Mouse (Mus musculus) layer of hippocampus, postnatal 14 days (tissue): ENCODE measurements around the gene Rnd3. TPM values are rescaled to one million over a fixed set of nuclear protein-coding genes. Genes with fewer than 3 reads are reported as not detected.
A peak's percentile ranks its signal among the peaks of the same experiment; 100 is the strongest.

Experiments
- DNase-seq, 2 experiments: peaks; one replicate each; pipeline ENCODE4 v3.0.0; 2021 to 2022; ENCODE audit warnings: low spot score in 2 of 2, mixed read lengths in 1 of 2
- long read RNA-seq, 2 experiments: library from polyadenylated mRNA; stranded (forward); transcript quantifications; one replicate each; pipeline ENCODE4 v2.0.0; 2021
- total RNA-seq, 2 experiments: library from RNA; stranded (reverse); gene quantifications; 2 replicates each; pipeline ENCODE4 v1.2.3; 2021

Gene Rnd3
- 10 to 100 TPM; 15.8 to 16.1 TPM for total RNA-seq
- long read RNA-seq, experiment 1, transcript Rnd3-201 (5 exons, 2,828 nt): major isoform, 24 of 25 reads
- long read RNA-seq, experiment 1, partial matches to known transcripts: 1 of 25 reads
- long read RNA-seq, experiment 1, other reads (novel, unspliced or antisense): 0 of 25 reads
- long read RNA-seq, experiment 2, transcript Rnd3-201 (5 exons, 2,828 nt): major isoform, 23 of 26 reads
- long read RNA-seq, experiment 2, partial matches to known transcripts: 3 of 26 reads
- long read RNA-seq, experiment 2, other reads (novel, unspliced or antisense): 0 of 26 reads

DNA sequence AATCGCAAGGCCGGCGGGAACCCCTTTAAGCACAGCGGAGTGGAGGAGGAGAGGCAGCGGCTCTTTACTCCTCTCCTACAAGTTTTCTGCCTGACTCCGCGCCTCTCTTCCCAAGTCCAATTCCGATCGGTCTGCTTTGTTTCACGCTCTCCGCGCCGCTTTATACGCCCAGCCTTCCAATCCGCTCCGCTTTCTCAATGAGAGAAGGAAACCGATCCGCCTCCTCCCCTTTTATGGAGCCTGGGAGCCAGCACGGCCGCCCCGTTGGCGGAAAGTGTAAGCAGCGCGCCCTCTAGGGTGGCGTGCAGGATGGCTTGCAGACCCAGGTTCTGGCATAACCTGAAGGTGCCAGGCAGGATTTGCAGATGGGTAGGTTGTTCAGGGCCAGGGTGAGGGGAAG is at the start of gene Rnd3:
Rnd3 (minus strand) TSS at position 137 of the 400 bp plus-strand sequence.
- peak; percentile 89 to 95 for DNase-seq

GRCm38 (mm10) chr2:51192319-51192718 is 43.4 kb upstream of the Rnd3 start:
- DNase-seq: no peak

DNA sequence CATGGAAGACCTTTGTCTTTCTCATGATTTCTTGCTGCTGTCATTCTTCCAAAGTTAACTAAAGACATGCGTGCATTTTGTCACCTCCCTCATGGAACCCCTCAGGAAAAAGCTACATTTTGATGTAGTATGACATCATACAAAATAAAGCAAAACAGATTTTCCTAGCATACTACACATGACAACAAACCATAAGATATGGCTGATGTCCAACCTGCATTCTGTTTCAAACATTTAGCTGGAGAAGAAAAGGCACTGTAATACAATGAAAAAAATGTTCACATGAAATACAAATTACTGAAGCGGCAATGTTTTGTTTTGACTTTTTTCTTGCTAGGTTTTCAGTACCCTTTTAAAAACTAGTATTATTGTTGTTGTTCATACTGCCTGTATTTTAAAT is 36.9 kb upstream of the Rnd3 start:
- DNase-seq: no peak

- no peak for DNase-seq
Measured at GRCm38 (mm10) chr2:51182990-51183389, 34.1 kb upstream of the Rnd3 start.

DNA sequence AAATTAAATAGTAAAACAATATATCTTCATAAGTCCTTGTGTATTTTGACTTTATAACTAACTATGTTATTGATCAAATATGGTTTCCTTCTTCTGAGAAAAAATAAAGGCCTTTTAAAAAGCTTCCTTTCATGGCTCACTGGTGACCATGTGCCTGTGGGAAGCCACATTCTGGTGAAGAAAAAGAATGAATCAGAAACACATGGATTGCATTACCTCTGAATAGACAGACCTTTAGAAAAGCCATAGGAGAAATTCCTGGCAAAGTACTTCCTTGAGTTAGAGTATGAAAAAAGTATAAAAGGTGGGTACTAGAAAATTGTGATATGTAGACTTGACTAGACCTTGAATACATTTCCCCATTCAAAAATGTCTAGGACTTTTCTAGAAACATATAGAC is 32.5 kb upstream of the Rnd3 start:
- DNase-seq: no peak

- DNase-seq: no peak
Measured at GRCm38 (mm10) chr2:51179096-51179495, 30.2 kb upstream of the Rnd3 start.

DNA sequence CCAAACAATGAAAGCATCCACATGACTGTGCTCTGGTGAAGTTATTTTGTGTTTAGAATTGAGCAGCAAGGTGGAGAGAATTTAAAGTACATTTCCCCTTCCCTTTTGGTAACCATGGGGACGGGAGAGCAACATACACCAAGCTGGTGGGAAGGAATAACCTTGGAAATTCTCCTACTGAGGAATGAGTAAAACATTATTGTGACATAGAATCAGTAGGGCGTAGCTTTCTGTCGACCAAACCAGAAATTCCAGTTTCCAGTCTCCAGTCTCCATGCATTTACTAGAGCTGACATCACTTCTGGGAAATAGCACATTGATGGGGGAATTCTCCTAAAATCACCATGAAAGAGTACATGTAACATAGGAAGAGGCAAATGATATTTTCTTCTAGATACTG is 28.7 kb upstream of the Rnd3 start:
- no peak for DNase-seq

DNA sequence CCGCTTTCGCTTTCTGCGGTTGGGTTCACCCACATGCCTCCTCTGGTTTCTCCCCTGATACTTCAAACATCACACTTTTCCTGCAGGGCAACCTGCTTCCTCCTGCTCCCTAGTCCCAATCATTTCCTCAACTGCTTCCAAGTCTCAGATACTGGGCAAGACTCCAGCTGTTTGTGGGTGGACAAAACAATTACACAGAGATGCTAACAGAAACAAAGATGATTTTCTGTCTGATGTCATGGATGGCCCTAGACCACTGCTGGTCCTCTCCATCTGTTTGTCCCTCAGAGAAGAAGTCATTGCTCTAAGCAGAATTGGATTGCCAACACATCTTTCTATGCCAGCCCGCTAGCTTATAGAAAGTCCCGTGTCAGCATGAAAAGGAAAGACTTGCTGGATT is 26.4 kb upstream of the Rnd3 start:
- DNase-seq: no peak

- DNase-seq: no peak
Measured at GRCm38 (mm10) chr2:51161110-51161509, 12.2 kb upstream of the Rnd3 start.

GRCm38 (mm10) chr2:51148454-51148853 is 457 bp downstream of the Rnd3 start:
- peak; percentile 10 to 47 for DNase-seq

DNA sequence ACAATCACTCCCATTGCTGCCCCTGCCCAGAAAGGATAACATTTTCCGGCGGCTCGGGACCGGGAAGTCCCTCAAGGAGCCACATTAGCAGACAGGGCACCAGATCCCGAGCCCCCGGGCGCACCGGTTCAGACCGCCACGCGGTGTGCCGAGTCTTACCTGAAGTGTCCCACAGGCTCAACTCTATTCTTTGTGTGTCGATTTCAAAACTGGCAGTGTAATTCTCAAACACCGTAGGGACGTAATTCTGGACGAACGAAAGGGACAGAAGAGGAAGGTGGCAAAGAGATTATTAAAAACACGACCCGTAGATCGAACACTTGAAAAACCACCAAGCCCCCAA is 875 bp downstream of the Rnd3 start:
- no peak for DNase-seq

GRCm38 (mm10) chr2:51147318-51148064 is 1.4 kb downstream of the Rnd3 start:
- DNase-seq: peak; percentile 58 to 71

GRCm38 (mm10) chr2:51146871-51147317 is 2.0 kb downstream of the Rnd3 start:
- DNase-seq: peak; percentile 68 to 69

- peak; percentile 57 to 76 for DNase-seq
Measured at GRCm38 (mm10) chr2:51145838-51146470, 3.0 kb downstream of the Rnd3 start.

DNA sequence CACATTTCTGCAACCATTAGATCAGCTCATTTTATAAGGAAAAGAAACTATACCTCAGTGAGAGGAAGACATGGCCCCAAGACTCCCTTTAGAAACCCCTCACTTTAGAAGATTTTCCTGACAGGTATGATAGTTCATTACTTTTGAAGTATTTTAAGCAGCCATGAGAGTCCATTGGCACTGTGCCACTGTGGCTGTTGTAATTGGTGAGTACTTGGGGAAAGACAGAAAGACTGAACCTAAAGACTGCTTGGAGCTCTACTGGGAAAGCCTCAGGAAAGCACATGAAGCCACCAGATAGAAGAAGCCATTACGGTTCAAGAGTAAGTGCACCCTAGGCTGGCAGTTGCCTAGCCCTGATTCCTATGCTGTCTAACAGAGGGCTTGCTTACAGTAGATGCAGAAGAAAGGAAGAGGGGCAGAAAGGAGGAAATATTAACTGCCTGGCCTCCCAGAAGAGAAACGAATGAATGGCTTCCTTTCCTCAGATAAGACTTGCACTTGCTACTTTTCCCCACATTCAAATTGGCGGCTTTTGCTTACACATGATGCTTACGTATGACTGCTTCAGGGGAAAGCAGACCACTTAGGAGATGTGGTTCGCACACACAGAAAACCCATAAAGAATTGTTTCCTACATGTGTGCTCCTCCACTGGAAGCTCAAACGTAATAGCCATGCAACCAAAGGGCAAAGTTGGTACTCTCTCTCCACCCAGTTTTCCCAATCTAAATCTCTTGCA is 4.4 kb downstream of the Rnd3 start:
- DNase-seq: no peak

DNA sequence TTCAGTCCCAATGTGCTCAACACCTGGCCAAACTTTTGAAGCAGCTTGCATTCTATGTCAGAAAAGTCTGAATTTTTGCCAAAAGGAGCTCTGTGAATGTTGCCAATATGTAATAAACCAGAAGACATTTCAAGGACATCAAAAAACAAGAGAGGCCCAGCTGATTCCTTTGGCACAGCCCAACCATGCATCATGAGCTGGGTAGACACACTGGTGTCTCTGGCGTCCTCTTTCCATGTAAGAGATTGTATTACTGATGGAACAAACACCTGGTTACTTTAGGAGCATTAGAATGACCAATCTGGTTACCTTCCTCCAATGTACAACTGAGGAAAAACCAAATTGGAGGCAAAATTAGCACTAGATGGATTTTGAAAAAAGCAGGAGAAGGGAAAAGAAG is 6.5 kb downstream of the Rnd3 start:
- DNase-seq: no peak

DNA sequence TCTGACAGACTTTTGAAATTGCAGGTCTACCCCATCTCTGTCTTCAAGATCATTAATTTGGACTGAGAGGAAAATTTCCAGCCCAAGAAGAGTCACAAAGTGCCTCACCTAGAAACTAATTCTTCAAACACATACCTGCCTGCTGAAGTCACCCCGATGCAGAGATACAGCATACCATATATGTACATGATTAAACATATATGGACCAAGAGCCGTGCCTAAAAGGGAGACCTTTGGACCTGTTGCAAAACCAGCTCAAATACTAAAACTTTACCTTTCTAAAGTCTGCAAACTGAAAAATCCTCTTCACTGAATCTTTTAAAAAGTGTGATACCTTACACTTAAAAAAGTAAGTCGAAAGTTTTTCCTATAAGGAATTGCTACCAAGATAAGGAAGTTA is 7.6 kb downstream of the Rnd3 start:
- no peak for DNase-seq

DNA sequence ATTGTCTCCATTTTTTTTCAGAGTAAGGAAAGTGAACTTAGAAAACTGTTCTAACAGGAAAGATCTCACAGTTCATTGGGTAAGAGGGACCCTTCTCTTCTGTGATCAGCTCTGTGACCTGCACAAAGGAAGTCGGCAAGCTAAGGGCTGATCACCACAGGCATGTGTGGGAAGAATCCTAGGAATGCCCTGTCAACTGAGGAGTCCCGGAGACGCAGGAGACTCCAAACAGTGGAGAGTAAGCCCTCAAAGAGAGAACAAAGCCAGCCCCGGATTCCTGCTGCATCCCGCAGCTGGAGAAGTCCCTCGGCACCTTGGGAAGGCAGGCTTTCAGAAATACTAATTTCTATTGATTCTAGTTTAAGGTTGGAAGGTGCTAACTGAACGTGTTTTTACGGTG is 8.4 kb downstream of the Rnd3 start:
- no peak for DNase-seq

GRCm38 (mm10) chr2:51139912-51140446 is 8.9 kb downstream of the Rnd3 start:
- no peak for DNase-seq

DNA sequence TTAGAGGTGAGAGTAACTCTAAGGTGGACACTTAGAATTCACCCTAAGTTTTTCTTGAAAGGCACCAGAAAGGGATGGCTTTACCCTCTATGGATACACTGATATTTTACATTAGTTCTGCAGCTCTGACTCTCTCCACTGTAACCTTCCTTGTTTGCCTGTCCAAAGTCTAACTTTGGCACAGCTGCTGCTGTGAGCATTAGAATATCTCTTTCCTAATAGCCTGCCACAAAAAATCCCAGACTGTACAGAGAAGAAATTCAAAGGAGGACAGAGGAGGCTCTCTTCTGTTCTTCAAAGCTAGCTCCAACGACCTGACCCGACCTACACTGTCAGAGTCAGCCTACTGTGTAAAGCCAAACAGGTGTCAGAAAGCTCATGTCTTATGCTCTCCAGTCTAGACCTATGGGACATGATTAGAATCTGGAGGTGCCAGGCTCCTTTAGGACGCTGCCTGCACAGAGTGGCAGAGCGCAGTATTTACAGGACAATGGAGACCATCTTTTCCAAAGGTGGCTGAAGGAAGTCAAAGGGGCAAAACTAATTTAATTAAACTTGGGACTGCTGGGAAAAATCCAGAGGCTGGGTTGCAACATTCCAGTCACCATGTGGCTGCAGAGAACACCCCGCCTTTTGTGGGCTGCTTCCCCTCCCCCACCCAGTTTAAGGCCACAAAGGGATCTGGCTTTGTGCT is 9.5 kb downstream of the Rnd3 start:
- no peak for DNase-seq

DNA sequence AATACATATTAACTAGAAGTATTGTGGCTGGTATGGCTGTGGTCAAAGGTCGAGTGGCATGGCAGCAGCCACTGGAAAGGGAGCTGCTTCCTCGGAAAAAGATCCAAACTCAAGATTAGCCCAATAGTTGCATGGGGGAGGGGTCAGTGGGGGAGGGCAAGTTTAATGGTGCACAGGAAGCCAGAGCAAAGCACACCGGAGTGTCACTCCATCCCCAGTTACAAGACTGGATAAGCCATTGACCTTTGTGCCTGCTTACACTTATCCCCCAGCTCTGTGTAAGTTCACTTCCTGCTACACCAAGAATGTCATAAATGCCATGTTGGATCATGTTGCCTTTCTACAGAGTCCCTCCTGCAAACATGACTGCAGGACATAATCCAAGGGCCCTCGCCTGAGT is 11.2 kb downstream of the Rnd3 start:
- DNase-seq: no peak
